Mouse (Mus musculus): ENCODE measurements at regions not wholly inside any gene's neighbourhood (a gene's known extent, or its start where the extent isn't known, plus 50 kb on each side); places are given as distances from the start of the nearest gene placed in this dataset.

- TF ChIP-seq CTCF (IDR thresholded peaks at IDR 0.05; ENCODE audit: low read depth, low read length) (no peak), GATA1 (IDR thresholded peaks at IDR 0.05; ENCODE audit: borderline replicate concordance, low read length) (no peak)
Observed at GRCm38 (mm10) chr12:114990916-114991315, 1056.6 kb upstream of the Zfp386 start.

All from G1E (cell line).